ENCODE assay signal across 8 mouse cellular contexts in genomic region chr3:27270160-27270962, GRCm38 (mm10). TPM values are rescaled to one million over a fixed set of nuclear protein-coding genes. Genes with fewer than 3 reads are reported as not detected.
A peak's percentile ranks its signal among the peaks of the same experiment; 100 is the strongest.
DNase-seq lines count a peak whose midpoint lies in the region; ATAC-seq and TF ChIP-seq lines count a peak whose summit lies in the region.

No protein-coding gene starts in this region.

- intact Hi-C loops in heart, postnatal 14 days (cut with DNase I), result loop anchor here (2.0 kb wide), 1 partner anchor 46 kb away; the partner anchor contains the start of gene Tnfsf10

- peak; percentile 61 for TF ChIP-seq CTCF in liver, adult 2 months (IDR thresholded peaks at IDR 0.05; ENCODE audit: low read depth, low read length)

- H3K79me2 ChIP-seq in liver, adult 2 months (ENCODE audit: control insufficient read depth, insufficient read depth, low read length), result no peaks in the 10 kb centered on the region

- H3K9me3 ChIP-seq in neural tube, embryonic 11.5 days (ENCODE audit: control insufficient read depth, low read length), result no peaks in the 10 kb centered on the region
- no peaks in the 10 kb centered on the region for H3K9me3 ChIP-seq in forebrain, embryonic 16.5 days (ENCODE audit: control insufficient read depth, low read length)

- H3K4me1 ChIP-seq in neural tube, embryonic 11.5 days (ENCODE audit: control insufficient read depth, insufficient read depth, low read length), result no peaks in the 10 kb centered on the region
- peaks cover 16% of the 10 kb centered on the region for H3K4me1 ChIP-seq in liver, adult 2 months (ENCODE audit: control insufficient read depth, insufficient read depth, low read length)
- H3K4me1 ChIP-seq in forebrain, embryonic 16.5 days (replicated peaks; ENCODE audit: control insufficient read depth, insufficient read depth, low read length), result no peaks in the 10 kb centered on the region

- ATAC-seq in neural tube, embryonic 11.5 days (ENCODE audit: insufficient read depth, low FRiP score, low TSS enrichment), result no peak
- no peak for ATAC-seq in forebrain, embryonic 16.5 days

- no peaks in the 10 kb centered on the region for H3K27me3 ChIP-seq in neural tube, embryonic 11.5 days (ENCODE audit: control insufficient read depth, insufficient read depth, low read length)
- H3K27me3 ChIP-seq in liver, adult 2 months (ENCODE audit: control insufficient read depth, insufficient read depth, low read length), result no peaks in the 10 kb centered on the region
- no peaks in the 10 kb centered on the region for H3K27me3 ChIP-seq in splenic B cell, adult 2 months (ENCODE audit: control insufficient read depth, insufficient read depth, low read length, poor library complexity, severe bottlenecking)
- no peaks in the 10 kb centered on the region for H3K27me3 ChIP-seq in forebrain, embryonic 16.5 days (replicated peaks; ENCODE audit: control insufficient read depth, insufficient read depth, low read length)

- H3K36me3 ChIP-seq in neural tube, embryonic 11.5 days (ENCODE audit: control insufficient read depth, insufficient read depth, low read length), result no peaks in the 10 kb centered on the region
- H3K36me3 ChIP-seq in liver, adult 2 months (ENCODE audit: control insufficient read depth, insufficient read depth, low read length), result no peaks in the 10 kb centered on the region
- no peaks in the 10 kb centered on the region for H3K36me3 ChIP-seq in splenic B cell, adult 2 months (ENCODE audit: control insufficient read depth, insufficient read depth, low read length, poor library complexity, severe bottlenecking)
- no peaks in the 10 kb centered on the region for H3K36me3 ChIP-seq in forebrain, embryonic 16.5 days (ENCODE audit: control insufficient read depth, insufficient read depth)

- 0 out of 2 replicates have a peak overlapping the region, but pooled peaks have one; percentile 6 for H3K27ac ChIP-seq in neural tube, embryonic 11.5 days (ENCODE audit: low read depth, low read length)
- H3K27ac ChIP-seq in liver, adult 2 months (replicated peaks; ENCODE audit: insufficient read depth, low read depth, low read length), result peak overlapping the region; percentile 49
- H3K27ac ChIP-seq in forebrain, embryonic 16.5 days (ENCODE audit: low read length), result no peak overlapping the region

- no peak overlapping the region for H3K4me3 ChIP-seq in neural tube, embryonic 11.5 days (ENCODE audit: low read depth, low read length)
- H3K4me3 ChIP-seq in liver, adult 2 months (ENCODE audit: insufficient read depth, low read depth, low read length), result no peak overlapping the region
- H3K4me3 ChIP-seq in forebrain, embryonic 16.5 days (replicated peaks; ENCODE audit: low read length), result no peak overlapping the region

- DNase-seq in neural tube, embryonic 11.5 days (ENCODE audit: low spot score), result no peak
- no peak for DNase-seq in neural tube, embryonic 10.5 days (ENCODE audit: extremely low spot score, low spot score)
- peak; percentile 62 to 70 for DNase-seq in adrenal gland, postnatal 36 days
- DNase-seq in heart, postnatal 14 days, result peak; percentile 44 to 55
- peak; percentile 89 for DNase-seq in liver, adult 2 months (ENCODE audit: extremely low read depth, low read depth, low spot score)
- DNase-seq in splenic B cell, adult 2 months (ENCODE audit: low read depth, low spot score), result peak; percentile 36
- no peak for DNase-seq in cerebellum, adult 9-11 months

- WGBS in neural tube, embryonic 11.5 days, result 37% methylated on average over 11 of the region's 11 CpGs
- WGBS in liver, adult 2 months, result 27% methylated on average over 11 of the region's 11 CpGs
- 36% methylated on average over 11 of the region's 11 CpGs for WGBS in forebrain, embryonic 16.5 days

- no peak for TF ChIP-seq POLR2A in liver, adult 2 months (IDR thresholded peaks at IDR 0.05; ENCODE audit: extremely low read depth, insufficient read depth, low read length)

- H3K9ac ChIP-seq in neural tube, embryonic 11.5 days (ENCODE audit: low read length), result no peak overlapping the region
- no peak overlapping the region for H3K9ac ChIP-seq in liver, adult 2 months (ENCODE audit: low read depth, low read length)
- H3K9ac ChIP-seq in forebrain, embryonic 16.5 days (replicated peaks; ENCODE audit: low read depth, low read length), result no peak overlapping the region

- no peak overlapping the region for H3K4me2 ChIP-seq in neural tube, embryonic 11.5 days (ENCODE audit: low read depth)
- H3K4me2 ChIP-seq in forebrain, embryonic 16.5 days (ENCODE audit: low read length), result no peak overlapping the region

RNA-seq across cellular contexts. Expression of gene Tnfsf10, which starts 46.5 kb away (rescaled TPM):
- polyA plus RNA-seq in neural tube, embryonic 11.5 days (2014; fragmentation: Nextera tagmentation; extraction: Ambion mirVana), result not detected in 2 replicates
- 10 to 100 TPM in 1 of 2 experiments, 1 to 10 TPM in 1; 8.3 to 11.6 TPM for total RNA-seq in adrenal gland, postnatal 36 days (2021)
- 10 to 100 TPM; 10.9 to 12.3 TPM for total RNA-seq in heart, postnatal 14 days (2021)
- 3.9 and 5.0 TPM in 2 replicates for total RNA-seq in liver, adult 2 months (2014; rRNA removed)
- 1.1 and 2.2 TPM in 2 replicates for polyA plus RNA-seq in liver, adult 2 months (2012; rRNA removed)
- 0.04 and 0.12 TPM in 2 replicates for polyA plus RNA-seq in forebrain, embryonic 16.5 days (2015; fragmentation: Nextera tagmentation; extraction: Ambion mirVana)

Comparison
In these comparisons a context has a peak if more than half of its experiments do, and no peak if none do; other contexts are left out.
1. DNase-seq: peak in adrenal gland, postnatal 36 days (2 of 2), heart, postnatal 14 days (2 of 2), liver, adult 2 months (single experiment) and splenic B cell, adult 2 months (single experiment); none in neural tube, embryonic 11.5 days (single experiment), neural tube, embryonic 10.5 days (single experiment) and cerebellum, adult 9-11 months (single experiment).